Mouse (Mus musculus): ENCODE data around the gene Calcrl.
"Not testable (repeated sequence)": the region's sequence is repeated elsewhere in the genome, so short reads cannot be mapped to it uniquely, and the experiment has no call there.

Calcrl gene

DNA sequence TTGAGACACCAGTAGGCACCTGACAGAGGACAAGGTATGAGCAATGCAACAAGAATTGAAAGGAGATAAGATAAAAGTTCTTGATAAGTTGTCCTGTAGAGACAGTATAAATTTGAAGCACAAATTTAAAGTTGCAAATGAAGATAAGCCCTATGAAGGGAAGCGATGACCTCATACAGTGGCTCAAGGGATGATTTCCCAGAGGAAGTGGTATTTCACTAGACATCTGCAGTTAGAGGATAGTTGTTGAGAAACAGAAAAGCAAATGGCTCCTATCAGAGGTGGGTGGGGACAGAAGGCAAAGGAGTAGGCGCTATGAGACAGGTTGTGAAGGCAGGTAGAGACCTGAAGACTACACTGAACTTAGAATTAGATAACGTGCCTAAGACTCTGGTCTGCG, 32.0 kb downstream of the Calcrl start:
- in situ Hi-C loops (cut with MboI, MseI) = loop anchor here (5.0 kb wide), 1 partner anchor 1271 kb away; no protein-coding TSS in a partner anchor

DNA sequence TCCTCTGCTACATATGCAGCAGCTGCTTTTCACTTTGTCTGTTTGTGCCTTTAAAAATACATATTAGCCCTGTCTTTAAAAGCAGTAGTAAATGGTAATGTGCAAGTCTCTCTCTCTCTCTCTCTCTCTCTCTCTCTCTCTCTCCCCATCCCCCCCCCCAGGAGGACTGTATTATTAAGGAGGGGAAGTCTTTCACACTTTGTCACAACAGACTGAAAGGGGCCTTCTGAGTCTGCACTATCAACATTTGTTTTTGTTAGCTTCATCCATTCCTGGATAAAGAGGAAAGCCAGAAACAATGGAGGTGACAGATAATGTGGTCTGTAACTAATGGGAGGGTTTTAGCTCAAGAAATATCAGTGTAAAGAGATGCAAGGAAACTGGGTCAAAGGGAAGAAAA, 36.1 kb downstream of the Calcrl start:
- in situ Hi-C loops (cut with MboI, MseI) = no loop called here

DNA sequence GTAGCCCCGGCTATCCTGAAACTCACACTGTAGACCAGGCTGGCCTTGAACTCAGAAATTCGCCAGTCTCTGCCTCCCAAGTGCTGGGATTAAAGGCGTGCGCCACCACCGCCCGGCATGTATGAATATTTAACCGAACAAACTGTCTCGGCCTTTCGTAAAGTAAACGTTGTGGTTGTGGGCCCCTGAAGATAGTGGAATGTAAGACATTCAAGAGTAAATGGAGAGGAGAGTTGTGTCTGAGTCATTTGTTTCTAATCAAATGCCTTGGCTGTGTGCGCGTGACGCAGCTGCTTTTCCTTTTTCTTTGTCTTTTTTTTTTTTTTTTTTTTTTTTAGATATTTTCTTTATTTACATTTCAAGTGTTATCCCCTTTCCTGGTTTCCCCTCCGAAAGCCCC, 36.7 kb downstream of the Calcrl start:
- in situ Hi-C loops (cut with MboI, MseI) = not testable (repeated sequence)

DNA sequence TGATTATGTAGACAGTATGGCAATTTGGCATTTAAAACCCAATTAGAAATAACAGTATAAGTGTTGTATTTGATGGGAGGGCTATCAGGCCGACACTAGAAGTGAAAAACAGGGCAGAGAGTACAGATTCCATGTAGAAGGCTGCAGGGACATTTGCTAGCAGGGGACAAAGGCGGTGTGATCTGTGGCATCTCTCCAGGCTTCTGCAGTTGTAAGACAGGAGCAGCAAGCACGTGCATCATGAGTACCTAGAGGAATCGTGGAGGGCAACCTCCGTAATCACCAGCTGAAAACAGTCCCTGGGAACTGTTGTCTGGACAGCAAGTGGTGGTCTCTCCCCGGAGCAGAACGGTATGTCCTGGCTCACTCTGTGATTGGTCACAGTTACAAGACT, 37.2 kb downstream of the Calcrl start:
- in situ Hi-C loops (cut with MboI, MseI) = no loop called here

DNA sequence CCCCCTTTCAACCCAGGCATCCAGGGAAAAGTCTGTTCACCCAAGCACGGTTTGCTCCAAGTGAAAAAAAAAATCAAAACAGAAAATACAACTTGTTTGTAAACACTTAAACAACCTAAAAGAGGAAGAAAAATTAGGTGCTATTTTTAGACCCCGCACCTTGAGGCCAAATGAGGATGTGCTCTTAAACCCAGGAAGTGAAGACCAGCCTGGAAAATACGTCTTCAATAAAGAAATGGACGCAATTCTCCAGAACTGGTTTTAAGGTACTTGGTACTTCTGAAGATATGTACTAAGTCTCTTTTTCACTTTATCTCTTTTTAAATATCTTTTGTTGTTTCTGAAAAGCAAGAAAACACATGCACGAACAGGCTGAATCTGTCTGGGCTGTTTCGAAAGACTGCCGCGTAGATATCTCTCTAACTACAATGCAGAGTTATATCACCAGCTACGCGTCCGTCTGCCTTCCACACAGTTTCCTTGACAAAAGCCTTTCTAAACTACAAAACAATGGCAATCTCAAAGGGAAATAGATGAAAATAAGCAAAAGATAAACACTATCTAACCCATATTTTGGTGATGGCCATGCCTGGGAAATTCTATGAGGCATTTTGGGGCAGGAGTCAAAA, 37.7 kb downstream of the Calcrl start:
- in situ Hi-C loops (cut with MboI, MseI) = no loop called here

DNA sequence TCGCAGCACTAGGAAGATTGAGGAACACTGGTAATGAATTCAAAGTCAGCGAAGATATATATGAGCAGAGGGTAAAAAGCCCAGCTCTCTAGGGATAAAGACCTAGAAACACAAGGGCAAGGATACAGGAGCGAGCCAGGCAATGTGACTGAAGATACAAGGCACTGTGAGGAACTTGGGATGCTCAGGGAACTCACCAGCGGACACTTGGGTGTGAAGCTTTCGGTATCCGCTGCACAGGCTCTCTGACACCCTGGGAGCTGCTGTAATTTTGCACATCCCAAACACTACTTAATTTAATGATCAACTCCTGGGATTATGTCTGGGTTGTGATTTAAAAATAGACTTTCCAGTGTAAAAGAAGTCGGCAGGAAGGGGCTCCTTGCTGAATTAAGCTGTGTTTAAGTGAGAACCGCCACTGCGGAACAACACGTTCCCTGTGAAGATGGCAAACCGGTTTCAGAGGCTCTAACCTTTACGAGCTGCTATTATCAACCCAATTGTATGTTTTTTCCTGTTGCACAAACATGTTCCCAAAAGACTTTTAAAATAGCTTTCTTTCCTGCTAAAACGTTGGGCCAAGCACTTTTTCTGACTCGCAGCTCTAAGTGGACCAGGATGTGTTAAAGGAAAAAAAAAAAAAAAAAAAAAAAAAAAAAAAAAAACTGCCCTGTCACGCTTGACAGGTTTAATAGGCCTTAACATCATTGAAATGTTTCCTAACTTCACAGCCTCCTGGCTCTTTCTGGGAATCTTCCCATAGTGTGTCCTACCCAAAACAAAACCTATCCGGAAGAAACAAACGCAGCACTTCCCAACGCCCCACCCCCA, 38.4 kb downstream of the Calcrl start:
- in situ Hi-C loops (cut with MboI, MseI) = no loop called here

DNA sequence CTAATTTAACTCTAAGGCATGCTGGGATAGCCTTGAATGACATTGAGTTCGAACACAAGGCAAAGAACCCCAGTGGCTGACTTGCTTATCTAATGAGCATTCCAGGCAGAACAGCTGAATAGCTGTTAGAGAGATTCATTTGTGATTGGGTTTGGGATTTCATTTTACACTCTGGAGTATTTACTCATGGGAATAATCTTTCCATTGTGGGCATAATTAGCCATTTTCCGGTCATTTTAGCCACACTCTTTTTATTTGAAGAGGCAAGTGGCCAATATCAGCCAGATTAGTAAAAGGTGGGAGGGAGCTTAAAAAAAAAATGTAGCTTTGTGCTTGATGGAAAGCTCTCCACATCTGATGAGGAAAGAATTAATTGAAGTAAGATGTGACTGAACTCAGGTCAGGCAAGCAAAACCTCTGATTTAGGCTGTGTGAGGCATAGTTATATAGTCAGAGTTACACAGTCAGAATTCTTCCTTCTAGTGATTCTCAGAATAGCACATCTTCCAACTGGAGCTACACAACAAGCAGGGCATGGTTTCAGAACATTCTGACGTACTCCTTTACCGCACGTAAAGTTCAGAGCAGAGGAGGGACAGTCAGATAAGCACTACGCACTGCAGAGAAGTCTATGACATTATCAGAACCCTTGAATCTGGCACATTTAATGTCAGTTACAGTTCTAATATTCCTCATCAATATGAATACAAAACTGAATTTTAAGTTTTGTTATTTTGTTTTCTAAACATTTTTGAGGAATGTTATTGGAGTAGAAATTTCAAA, 40.1 kb downstream of the Calcrl start:
- in situ Hi-C loops (cut with MboI, MseI) = no loop called here

DNA sequence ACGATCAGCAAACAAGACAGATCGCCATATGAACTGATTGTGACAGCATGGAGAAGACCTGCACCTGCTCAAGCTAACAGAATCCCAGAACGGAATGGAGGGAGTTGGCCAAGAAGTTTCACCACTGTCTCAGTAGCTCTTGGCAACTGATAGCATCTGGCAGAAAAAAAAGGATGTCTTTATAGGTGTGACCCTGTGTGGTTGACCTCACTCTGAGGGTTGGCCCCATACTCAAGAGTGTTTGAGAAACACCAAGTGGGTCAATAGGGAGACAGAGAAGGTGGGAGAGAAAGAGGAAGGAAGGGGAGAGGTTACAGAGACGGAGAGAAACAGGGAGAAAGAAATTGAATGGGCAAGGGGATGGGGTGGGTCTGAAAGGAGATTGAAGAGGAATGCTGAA, 41.4 kb downstream of the Calcrl start:
- in situ Hi-C loops (cut with MboI, MseI) = no loop called here

DNA sequence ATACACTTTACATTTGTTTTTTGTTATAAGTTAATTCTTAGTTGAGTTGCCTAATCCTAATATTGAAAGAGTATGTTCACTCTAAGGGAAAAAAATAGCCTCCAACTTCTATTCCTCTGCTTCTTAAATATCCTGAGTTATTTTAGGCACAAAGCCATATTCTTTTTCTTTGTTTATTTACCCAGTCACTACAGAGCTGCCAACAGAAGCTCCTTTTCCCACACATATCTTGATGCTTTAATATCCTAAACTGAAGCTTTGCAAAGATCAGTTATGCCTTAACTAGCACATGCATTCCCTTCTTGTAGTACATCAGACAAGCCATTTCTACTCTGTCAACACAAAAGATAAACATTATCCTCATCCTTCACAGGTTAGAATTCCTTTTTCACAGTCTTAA, 42.7 kb downstream of the Calcrl start:
- in situ Hi-C loops (cut with MboI, MseI) = no loop called here

DNA sequence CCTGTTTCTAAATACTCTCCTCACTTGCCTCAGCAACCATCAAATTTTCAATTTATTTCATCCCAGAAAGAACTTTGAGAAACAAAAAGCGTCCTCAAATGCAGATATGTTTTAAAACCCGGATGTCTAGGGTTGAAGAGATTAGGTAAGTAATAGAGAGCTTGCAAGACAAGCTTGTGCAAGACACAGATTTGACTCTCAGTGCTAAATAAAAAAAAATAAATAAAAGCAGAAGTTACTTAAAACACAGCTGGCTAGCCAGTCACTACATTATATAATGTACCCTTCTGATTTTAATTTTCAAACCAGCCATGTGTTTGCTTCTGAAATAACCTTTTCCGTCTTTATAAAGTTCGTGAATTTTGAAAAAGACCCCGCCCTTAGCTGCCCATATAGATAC, 43.2 kb downstream of the Calcrl start:
- in situ Hi-C loops (cut with MboI, MseI) = no loop called here

DNA sequence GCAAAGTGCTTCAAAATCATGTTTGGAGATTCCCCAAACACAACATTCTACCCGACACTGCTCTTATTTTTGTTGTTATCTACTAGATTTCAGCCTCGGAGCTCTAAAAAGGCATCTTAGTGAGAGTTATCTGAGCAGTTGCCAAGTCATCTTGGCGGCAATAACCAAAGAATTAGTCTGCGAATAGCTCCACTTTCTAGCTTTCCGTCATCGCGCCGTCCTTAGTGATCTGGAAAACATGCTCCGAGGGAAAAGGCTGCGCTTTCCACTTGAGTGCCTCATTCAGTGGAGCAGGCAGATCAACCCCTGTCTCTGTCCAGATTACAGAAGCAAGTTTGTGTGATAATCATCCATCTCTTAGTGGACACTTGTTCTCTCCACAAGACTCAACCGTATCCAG, 44.4 kb downstream of the Calcrl start:
- in situ Hi-C loops (cut with MboI, MseI) = no loop called here

DNA sequence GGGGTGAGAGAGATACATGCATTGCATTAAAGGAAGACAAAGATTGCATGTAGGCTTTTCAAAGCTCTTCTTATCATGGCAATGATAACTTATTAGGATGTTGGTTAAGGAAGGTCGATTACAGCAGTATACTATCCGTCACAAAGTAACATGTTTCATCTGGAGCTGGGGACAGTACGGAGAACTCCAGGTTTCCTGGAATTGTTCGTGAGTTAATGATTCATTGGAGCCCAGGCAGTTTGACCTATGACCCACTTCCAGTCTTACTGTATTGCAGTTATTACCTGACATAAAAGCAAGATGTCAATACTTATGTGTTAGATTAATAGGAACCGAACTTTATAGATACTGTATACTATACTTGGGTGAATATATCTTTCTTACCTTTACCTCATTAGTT, 46.5 kb downstream of the Calcrl start:
- in situ Hi-C loops (cut with MboI, MseI) = no loop called here

DNA sequence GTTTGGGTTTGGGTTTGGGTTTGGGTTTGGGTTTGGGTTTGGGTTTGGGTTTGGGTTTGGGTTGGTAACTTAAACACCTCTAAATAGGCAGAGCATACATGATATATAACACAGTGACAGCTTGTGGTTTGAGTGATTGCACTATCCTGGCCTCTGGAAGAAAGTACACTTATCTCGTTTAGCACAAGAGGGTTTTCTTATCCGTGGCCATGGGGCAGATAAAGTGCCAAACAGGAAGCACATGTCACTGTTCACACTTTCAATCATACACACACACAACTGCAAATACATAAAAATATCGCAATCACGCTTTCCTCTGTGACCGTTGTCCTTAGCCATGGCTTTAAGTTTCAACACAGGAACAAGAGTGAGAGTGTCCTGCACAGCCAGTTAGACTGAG, 56.0 kb downstream of the Calcrl start:
- in situ Hi-C loops (cut with MboI, MseI) = no loop called here

DNA sequence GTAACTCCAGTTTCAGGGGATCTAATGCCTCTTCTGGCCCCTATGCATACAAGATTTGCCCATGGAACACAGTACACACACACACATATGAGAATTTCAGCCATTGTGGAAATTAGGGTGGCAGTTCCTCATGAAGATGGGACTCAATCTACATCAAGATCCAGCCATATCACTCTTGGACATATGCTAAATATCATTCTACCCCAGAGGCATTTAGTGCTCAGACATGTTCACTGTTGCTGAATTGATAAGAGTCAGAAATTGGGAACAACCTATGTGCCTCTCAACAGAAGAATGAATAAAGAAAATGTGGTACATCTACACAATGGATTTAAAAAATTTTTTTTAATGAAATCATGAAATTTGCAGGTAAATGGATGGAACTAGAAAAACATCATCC, 58.5 kb downstream of the Calcrl start:
- in situ Hi-C loops (cut with MboI, MseI) = no loop called here

DNA sequence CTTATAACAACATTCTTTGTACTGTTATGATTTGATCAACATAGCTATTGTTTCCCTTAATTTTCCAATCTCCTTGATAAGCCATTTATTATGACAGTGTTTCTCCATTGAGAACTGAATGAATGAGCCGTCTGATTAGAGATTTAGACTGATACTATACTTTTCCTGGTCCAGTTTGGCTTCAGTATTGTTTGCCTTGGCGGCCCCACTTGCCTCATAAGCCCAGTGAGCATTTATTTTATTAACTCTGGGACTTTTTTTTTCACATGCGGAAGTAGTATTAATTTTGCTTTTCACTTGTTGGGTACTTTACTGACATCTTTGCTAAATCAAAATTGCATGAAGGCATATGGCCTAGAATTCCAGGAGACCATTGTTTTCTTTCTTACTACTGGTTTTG, 59.9 kb downstream of the Calcrl start:
- in situ Hi-C loops (cut with MboI, MseI) = no loop called here

DNA sequence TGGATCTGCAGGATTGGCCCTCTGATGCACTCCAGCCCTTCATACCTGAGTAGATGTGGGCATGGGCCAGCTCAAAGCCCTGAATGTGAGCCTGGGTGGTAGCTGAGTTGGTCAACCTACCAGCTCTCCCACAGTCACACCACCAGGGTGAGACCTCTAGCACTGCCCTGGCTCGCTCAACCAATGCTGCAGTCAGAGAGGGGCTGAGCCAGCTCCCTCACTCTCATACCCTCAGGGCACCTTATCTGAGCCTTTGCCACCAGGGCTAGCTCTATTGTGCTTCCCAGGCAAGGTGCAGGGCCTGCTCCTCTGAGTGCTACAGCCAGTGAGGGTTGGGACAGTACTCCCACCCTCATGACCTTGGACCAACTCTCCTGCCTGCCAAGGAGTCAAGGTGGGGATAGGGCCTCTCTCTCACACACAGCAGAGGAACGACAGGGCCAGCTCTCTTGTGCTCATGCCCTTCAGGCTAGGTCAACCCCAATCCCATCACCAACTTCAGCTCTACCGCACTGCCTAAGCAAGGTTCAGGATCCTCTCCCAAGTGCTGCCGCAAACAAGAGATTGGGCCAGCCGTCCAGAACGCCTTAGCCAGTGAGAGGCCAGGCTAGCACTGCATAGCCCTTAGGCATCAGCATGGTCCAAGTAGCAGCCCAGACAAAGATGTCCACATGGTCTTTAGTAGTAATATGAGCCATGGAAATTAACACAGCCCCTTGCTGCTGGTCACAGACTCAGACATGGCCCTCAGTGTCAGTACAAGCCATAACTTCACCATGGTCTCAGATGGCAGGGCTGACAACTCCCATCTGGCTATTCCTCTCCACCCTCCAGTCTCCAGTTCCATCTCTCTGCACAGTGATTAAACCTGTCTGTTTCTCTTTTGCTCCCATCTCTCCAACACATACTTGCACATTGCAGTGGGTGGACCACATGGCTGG, 62.2 kb downstream of the Calcrl start:
- in situ Hi-C loops (cut with MboI, MseI) = no loop called here

DNA sequence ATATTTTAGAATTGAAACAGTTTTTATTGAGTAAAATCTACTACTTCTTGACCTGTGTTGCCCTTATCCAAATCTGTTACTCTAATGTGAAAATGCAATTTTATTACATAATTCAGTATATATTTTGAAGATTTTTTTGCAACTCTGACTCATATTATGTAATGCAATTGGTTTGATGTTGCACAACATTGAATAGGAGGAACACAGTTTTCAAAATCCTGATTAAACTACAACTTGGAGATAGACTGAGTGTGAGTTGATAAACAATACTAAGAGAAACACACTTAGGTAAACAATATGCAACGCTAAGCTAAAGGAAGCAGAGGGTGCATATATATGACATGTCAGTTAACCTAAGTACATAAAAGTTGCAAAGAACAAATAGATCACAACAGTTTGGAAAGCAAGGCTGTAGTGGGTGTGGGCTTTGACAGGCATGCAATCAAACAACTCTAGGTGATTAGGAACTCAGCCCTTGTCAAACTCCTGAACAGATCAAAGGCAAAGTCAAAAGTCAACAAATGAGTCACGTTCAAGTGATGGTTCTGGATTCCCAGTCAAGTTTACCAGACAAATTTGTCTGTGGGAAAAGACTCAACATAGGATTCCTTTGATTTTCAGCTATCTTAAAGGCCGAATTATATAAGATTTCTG, 66.4 kb downstream of the Calcrl start:
- in situ Hi-C loops (cut with MboI, MseI) = no loop called here

DNA sequence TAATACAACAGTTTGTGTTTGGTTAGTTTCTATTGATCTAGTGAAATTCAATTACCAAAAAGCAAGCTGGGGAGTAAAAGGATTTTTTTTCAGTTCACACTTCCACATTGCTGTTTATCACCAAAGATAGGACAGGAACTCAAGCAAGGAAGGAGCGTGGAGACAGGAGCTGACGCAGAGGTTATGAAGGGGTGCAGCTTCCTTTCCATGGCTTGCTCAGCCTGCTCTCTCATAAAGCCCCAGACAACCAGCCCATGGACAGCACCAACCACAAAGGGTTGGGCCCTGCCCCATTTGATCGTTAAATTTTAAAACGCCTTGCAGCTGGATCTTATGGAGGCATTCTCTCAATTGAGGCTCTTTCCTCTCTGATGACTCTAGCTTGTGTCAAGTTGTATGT, 69.9 kb downstream of the Calcrl start:
- in situ Hi-C loops (cut with MboI, MseI) = no loop called here

DNA sequence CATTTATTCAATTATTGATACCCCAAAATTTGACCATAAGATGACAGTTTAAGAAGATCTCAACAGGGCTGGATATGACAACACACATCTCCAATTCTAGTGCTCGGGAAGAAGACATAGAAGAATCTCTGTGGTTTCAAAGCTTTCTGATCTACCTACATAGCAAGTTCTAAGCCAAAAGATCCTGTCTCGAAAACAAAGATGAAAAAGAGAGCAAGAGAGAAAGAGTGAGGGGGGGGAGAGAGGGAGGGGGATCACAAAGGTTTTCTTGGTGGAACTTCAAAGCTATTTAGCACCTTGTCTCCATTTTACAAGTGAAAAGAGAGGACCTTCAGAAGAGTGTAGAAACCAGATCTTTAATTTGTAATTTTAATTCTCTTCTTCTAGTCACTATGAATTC, 77.8 kb downstream of the Calcrl start:
- in situ Hi-C loops (cut with MboI, MseI) = no loop called here

DNA sequence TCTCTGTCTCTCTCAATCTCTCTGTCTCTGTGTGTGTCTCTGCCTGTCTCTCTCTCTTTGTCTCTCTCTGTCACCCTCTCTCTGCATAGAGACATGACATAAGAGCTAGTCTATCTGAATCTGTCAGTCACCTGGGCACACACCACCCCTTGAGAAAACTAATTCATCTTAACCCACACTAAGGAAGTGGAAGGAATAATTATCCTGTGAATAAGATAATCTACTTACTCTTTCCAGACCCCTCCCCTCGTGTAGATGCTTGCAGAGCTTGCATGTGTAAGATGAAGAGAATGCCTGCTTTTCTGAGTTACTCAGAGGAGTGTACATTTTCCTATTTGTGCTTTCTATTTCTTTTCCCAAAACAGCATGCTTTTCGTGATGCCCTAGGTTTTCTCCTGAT, 81.5 kb downstream of the Calcrl start:
- in situ Hi-C loops (cut with MboI, MseI) = no loop called here
